Mouse (Mus musculus): ENCODE data around the gene Ankrd36. TPM values are rescaled to one million over a fixed set of nuclear protein-coding genes. Genes with fewer than 3 reads are reported as not detected.

The Ankrd36 gene
- not detected in 2 replicates for total RNA-seq (2014; rRNA removed)
- polyA plus RNA-seq (2012; rRNA removed) = 0.04 TPM in 1 of 2 replicates, not detected in the other

DNA sequence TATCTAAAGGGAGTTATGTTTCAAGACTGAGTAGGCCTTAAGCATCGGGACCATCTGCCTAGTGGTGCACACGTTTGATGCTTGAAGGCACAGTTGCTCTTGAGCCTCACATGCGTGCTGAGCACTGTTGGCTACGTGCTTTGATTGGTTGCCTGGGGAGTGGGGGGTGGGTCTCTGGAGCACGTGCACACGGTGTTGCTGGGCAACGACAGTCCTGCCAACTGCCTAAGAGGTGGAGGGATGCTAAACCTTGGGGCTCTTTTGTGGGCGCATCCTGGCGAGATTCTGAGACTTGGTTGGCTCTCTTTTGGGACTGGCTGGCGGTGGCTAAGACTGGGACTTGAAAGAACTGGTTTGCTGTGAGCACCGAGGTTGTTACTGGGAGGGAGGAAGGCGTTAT is at the start of gene Ankrd36:
TSS of gene Ankrd36 (plus strand) at position 211 of the 400 bp plus-strand sequence.
- 92% methylated on average over 12 of the region's 12 CpGs for WGBS

DNA sequence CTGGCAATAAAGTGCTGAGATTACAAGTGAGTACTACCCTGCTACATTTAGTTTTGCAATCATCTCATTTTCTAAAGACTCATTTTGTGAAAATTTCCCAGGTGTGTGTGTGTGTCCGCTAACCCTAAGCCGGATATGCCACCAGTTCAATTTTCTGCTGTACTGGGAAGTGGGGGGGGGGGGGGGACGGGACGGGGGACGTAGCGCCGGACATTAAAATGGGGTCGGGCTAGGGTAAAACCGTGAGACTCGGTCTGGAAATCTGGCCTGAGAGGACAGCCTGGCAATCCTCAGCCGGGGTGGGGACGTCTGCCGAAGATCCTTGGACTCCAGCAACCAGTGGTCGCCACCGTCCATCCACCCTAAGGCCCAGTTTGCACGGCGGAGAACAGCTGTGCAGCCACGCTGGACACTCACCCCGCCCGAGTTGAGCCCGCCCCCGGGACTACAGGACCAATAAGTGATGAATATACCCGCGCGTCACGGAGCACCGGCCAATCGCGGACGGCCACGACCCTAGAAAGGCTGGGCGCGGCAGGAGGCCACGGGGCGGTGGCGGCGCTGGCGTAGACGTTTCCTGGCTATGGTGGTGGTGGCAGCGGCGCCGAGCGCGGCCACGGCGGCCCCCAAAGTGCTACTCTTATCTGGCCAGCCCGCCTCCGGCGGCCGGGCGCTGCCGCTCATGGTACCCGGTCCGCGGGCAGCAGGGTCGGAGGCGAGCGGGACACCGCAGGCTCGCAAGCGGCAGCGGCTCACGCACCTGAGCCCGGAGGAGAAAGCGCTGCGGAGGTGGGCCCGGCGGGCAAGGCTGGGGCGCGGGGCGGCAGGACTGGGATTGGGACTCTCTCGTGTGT is 48.8 kb upstream of the Ankrd36 start, which contains the start of gene Xbp1:
TSS of gene Xbp1 (plus strand) at position 248 of the 854 bp plus-strand sequence.
- peak; percentile 92 for TF ChIP-seq POLR2A (IDR thresholded peaks at IDR 0.05; ENCODE audit: extremely low read depth, insufficient read depth, low read length)
- TF ChIP-seq CTCF (IDR thresholded peaks at IDR 0.05; ENCODE audit: low read depth, low read length) = no peak
- DNase-seq (ENCODE audit: extremely low read depth, low read depth, low spot score) = peak; percentile 86
- Histone ChIP-seq H3K4me3 (ENCODE audit: insufficient read depth, low read depth, low read length) (peak within 1 kb of the TSS; percentile 99), H3K27ac (replicated peaks; ENCODE audit: insufficient read depth, low read depth, low read length) (peak within 1 kb of the TSS; percentile 99), H3K79me2 (ENCODE audit: control insufficient read depth, insufficient read depth, low read length) (peaks cover 12% of the 10 kb centered on the region), H3K36me3 (ENCODE audit: control insufficient read depth, insufficient read depth, low read length) (peaks cover 35% of the 10 kb centered on the region), H3K4me1 (ENCODE audit: control insufficient read depth, insufficient read depth, low read length) (peaks cover 28% of the 10 kb centered on the region), H3K27me3 (ENCODE audit: control insufficient read depth, insufficient read depth, low read length) (no peaks in the 10 kb centered on the region), H3K9ac (ENCODE audit: low read depth, low read length) (peak within 1 kb of the TSS; percentile 98)
- WGBS = under 1% methylated on average over 69 of the region's 72 CpGs

More for the DNA sequence above, at the start of gene Ankrd36:
- TF ChIP-seq POLR2A (IDR thresholded peaks at IDR 0.05; ENCODE audit: extremely low read depth, insufficient read depth, low read length) (no peak), CTCF (IDR thresholded peaks at IDR 0.05; ENCODE audit: low read depth, low read length) (no peak)
- Histone ChIP-seq H3K27me3 (ENCODE audit: control insufficient read depth, insufficient read depth, low read length) (no peaks in the 10 kb centered on the region), H3K4me3 (ENCODE audit: insufficient read depth, low read depth, low read length) (no peak within 1 kb of the TSS), H3K79me2 (ENCODE audit: control insufficient read depth, insufficient read depth, low read length) (no peaks in the 10 kb centered on the region), H3K9ac (ENCODE audit: low read depth, low read length) (no peak within 1 kb of the TSS), H3K36me3 (ENCODE audit: control insufficient read depth, insufficient read depth, low read length) (no peaks in the 10 kb centered on the region), H3K27ac (replicated peaks; ENCODE audit: insufficient read depth, low read depth, low read length) (no peak within 1 kb of the TSS), H3K4me1 (ENCODE audit: control insufficient read depth, insufficient read depth, low read length) (no peaks in the 10 kb centered on the region)
- no peak for DNase-seq (ENCODE audit: extremely low read depth, low read depth, low spot score)

DNA sequence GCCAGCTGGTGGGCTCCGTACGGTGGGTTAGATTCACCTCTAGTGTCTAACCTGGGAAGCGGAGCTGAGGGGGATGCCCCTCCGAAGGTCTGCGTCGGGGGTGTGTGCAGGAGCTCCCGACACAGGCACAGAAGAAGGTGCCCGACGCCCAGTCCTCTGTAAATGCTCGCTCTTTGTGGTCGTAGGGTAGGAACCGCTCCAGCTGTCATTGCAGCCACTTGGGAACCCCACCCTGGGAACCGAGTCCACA is 48.3 kb upstream of the Ankrd36 start:
- peak overlapping the region; percentile 98 for H3K9ac ChIP-seq (ENCODE audit: low read depth, low read length)
- H3K36me3 ChIP-seq (ENCODE audit: control insufficient read depth, insufficient read depth, low read length) = peaks cover 41% of the 10 kb centered on the region
- H3K27me3 ChIP-seq (ENCODE audit: control insufficient read depth, insufficient read depth, low read length) = no peaks in the 10 kb centered on the region
- under 1% methylated on average over 13 of the region's 13 CpGs for WGBS
- peaks cover 28% of the 10 kb centered on the region for H3K4me1 ChIP-seq (ENCODE audit: control insufficient read depth, insufficient read depth, low read length)
- H3K4me3 ChIP-seq (ENCODE audit: insufficient read depth, low read depth, low read length) = peak overlapping the region; percentile 99
- TF ChIP-seq POLR2A (IDR thresholded peaks at IDR 0.05; ENCODE audit: extremely low read depth, insufficient read depth, low read length) = no peak
- TF ChIP-seq CTCF (IDR thresholded peaks at IDR 0.05; ENCODE audit: low read depth, low read length) = no peak
- no peak for DNase-seq (ENCODE audit: extremely low read depth, low read depth, low spot score)
- peaks cover 12% of the 10 kb centered on the region for H3K79me2 ChIP-seq (ENCODE audit: control insufficient read depth, insufficient read depth, low read length)
- peak overlapping the region; percentile 99 for H3K27ac ChIP-seq (replicated peaks; ENCODE audit: insufficient read depth, low read depth, low read length)

DNA sequence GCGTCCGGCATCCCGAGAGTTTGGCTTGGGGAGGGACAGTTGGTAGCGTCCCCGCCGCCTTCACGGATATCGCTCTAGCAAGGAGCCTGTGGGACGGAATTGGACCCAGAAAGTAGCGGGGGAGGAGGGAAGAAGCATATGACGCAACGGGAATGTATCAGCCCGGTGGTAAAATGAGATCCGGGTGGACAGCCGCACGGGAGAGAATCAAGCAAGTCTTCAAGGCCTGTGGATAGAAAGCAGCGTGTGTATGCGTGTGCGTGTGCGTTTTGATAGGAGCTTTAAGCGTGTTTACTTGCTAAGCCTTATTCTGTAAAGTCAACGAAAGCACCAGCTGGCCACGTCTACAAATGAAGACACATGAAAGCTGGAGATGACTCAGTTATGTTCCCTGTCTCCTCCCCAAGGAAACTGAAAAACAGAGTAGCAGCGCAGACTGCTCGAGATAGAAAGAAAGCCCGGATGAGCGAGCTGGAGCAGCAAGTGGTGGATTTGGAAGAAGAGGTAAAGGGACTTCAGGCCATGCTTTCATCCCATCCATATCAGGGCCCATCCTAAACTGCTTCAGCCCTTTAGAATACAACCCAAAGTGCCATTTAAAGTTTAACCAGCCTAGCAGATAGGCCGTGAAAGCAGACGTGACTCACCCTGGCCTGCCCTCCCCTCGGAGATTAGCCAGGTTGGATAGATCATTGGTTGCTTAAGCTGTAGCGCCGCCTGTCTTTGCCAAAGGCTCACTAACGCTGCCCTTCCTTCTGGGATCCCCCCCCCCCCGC is 47.8 kb upstream of the Ankrd36 start:
- Histone ChIP-seq H3K27me3 (ENCODE audit: control insufficient read depth, insufficient read depth, low read length) (no peaks in the 10 kb centered on the region), H3K4me3 (ENCODE audit: insufficient read depth, low read depth, low read length) (peak overlapping the region; percentile 99), H3K79me2 (ENCODE audit: control insufficient read depth, insufficient read depth, low read length) (peaks cover 12% of the 10 kb centered on the region), H3K36me3 (ENCODE audit: control insufficient read depth, insufficient read depth, low read length) (peaks cover 42% of the 10 kb centered on the region), H3K27ac (replicated peaks; ENCODE audit: insufficient read depth, low read depth, low read length) (peak overlapping the region; percentile 99), H3K9ac (ENCODE audit: low read depth, low read length) (peak overlapping the region; percentile 98), H3K4me1 (ENCODE audit: control insufficient read depth, insufficient read depth, low read length) (peaks cover 28% of the 10 kb centered on the region)
- TF ChIP-seq CTCF (IDR thresholded peaks at IDR 0.05; ENCODE audit: low read depth, low read length) (peak; percentile 73), POLR2A (IDR thresholded peaks at IDR 0.05; ENCODE audit: extremely low read depth, insufficient read depth, low read length) (peak; percentile 55)
- under 1% methylated on average over 34 of the region's 34 CpGs for WGBS
- peak; percentile 96 for DNase-seq (ENCODE audit: extremely low read depth, low read depth, low spot score)

DNA sequence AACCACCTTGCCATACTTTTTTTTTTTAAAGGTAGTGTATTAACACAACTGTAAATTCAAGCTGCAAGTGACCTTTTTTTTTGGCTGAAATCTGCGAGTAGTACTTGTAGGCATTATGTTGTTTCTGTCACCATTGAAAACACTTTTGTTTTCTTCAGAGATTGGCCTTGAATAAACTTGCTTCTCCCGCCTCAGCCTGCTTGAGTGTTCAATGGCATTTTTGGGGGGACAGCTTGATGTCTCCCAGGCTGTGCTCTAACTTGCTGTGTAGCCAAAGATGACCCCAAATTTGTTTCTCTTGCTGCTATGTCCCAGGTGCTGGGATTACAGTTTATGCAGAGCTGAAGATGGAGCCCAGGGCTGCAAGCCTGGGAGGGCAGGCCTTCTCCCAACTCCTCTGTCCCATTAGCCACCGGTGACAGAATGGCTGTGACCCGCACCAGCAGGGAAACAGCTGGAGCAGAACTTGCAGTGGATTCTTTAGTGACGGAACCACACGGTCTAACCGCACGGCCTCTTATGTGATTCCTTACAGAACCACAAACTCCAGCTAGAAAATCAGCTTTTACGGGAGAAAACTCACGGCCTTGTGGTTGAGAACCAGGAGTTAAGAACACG is 46.6 kb upstream of the Ankrd36 start:
- peaks cover 12% of the 10 kb centered on the region for H3K79me2 ChIP-seq (ENCODE audit: control insufficient read depth, insufficient read depth, low read length)
- peaks cover 42% of the 10 kb centered on the region for H3K36me3 ChIP-seq (ENCODE audit: control insufficient read depth, insufficient read depth, low read length)
- H3K4me1 ChIP-seq (ENCODE audit: control insufficient read depth, insufficient read depth, low read length) = peaks cover 28% of the 10 kb centered on the region
- peak overlapping the region; percentile 25 for H3K27ac ChIP-seq (replicated peaks; ENCODE audit: insufficient read depth, low read depth, low read length)
- no peaks in the 10 kb centered on the region for H3K27me3 ChIP-seq (ENCODE audit: control insufficient read depth, insufficient read depth, low read length)
- TF ChIP-seq POLR2A (IDR thresholded peaks at IDR 0.05; ENCODE audit: extremely low read depth, insufficient read depth, low read length) (no peak), CTCF (IDR thresholded peaks at IDR 0.05; ENCODE audit: low read depth, low read length) (no peak)
- 21% methylated on average over 11 of the region's 11 CpGs for WGBS
- H3K4me3 ChIP-seq (ENCODE audit: insufficient read depth, low read depth, low read length) = peak overlapping the region; percentile 99
- peak; percentile 16 for DNase-seq (ENCODE audit: extremely low read depth, low read depth, low spot score)
- peak overlapping the region; percentile 98 for H3K9ac ChIP-seq (ENCODE audit: low read depth, low read length)
